Comparison of ENCODE assay signal across 16 mouse cellular contexts in the genomic region with DNA sequence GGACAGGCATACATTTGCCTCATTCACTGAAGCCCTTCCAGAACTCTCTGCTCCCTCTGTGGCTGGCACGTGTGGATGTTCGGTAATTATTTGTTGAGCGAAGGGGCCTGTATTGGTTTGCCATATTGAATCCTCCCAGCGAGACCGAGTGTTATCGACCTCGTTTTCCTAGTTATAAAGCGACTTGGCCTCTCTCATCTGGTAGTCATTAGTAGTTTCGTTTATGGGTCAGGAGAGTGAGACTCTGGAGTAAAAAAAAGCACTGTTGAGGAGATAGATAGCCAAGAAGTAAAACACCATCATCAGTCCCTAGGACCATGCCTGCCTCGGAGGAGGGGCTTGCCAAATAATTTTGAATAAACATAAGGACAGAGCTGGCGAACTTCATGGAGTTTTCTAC.
"Had no signal": no experiment of that assay in that cellular context is flagged by ENCODE, and none has a peak within 500 bp of the region (broad histone marks: within the 10 kb centered on the region; RNA-seq: fewer than 3 reads in every experiment).

No protein-coding gene starts in this region.

- H3K27me3 ChIP-seq: liver, embryonic 12.5 days; liver, embryonic 15.5 days; lung, embryonic 15.5 days had no signal

- H3K36me3 ChIP-seq: liver, embryonic 12.5 days; liver, embryonic 15.5 days; lung, embryonic 15.5 days had no signal

- H3K27ac ChIP-seq: layer of hippocampus, adult 2 months; liver, embryonic 12.5 days; liver, embryonic 15.5 days; lung, embryonic 15.5 days; stomach, postnatal 0 days had no signal

- DNase-seq: kidney, adult 18-20 months; kidney, adult 9 months; kidney, postnatal 25 days; layer of hippocampus, adult 9-11 months; liver; lung, adult 18-20 months; lung, postnatal 10 days; lung, postnatal 36 days; midbrain, embryonic 14.5 days; thymus, adult 2 months; thymus, postnatal 14 days had no signal

- H3K9me3 ChIP-seq: liver, embryonic 15.5 days; lung, embryonic 15.5 days had no signal

- H3K4me3 ChIP-seq: layer of hippocampus, adult 2 months; liver, embryonic 12.5 days; liver, embryonic 15.5 days; lung, embryonic 15.5 days had no signal

- H3K4me1 ChIP-seq: liver, embryonic 12.5 days; liver, embryonic 15.5 days had no signal
